Mouse (Mus musculus) forebrain, embryonic 16.5 days (tissue): ENCODE data around the gene Ank2. TPM values are rescaled to one million over a fixed set of nuclear protein-coding genes. Genes with fewer than 3 reads are reported as not detected.

ENCODE experiments used
- ATAC-seq: fragments of 200-750 bp; cut with Nextera tagmentation; 2 replicates; pipeline ENCODE4 v1.8.0; 2017; ENCODE audit warnings: mild to moderate bottlenecking, moderate library complexity
- H3K27ac ChIP-seq: fragments of 300-500 bp; sonication (generic); 2 replicates; pipeline ENCODE4 v1.5.1; 2014; ENCODE audit warnings: low read length, control low read depth
- H3K27me3 ChIP-seq: fragments of 300-500 bp; sonication (generic); replicated peaks from 2 replicates; pipeline ENCODE4 v1.6.1; 2014; ENCODE audit warnings: low read length; ENCODE audit not compliant: control insufficient read depth, insufficient read depth
- H3K36me3 ChIP-seq: fragments of 300-500 bp; sonication (generic); 2 replicates; pipeline ENCODE4 v1.6.1; 2014; ENCODE audit not compliant: control insufficient read depth, insufficient read depth
- H3K4me1 ChIP-seq: fragments of 300-500 bp; sonication (generic); replicated peaks from 2 replicates; pipeline ENCODE4 v1.6.1; 2014; ENCODE audit warnings: low read length; ENCODE audit not compliant: control insufficient read depth, insufficient read depth
- H3K4me2 ChIP-seq: fragments of 300-500 bp; sonication (generic); 2 replicates; pipeline ENCODE4 v1.6.1; 2014; ENCODE audit warnings: mild to moderate bottlenecking, low read length, control low read depth
- H3K4me3 ChIP-seq: fragments of 300-500 bp; sonication (generic); replicated peaks from 2 replicates; pipeline ENCODE4 v1.5.1; 2014; ENCODE audit warnings: mild to moderate bottlenecking, low read length, control low read depth
- H3K9ac ChIP-seq: fragments of 300-500 bp; sonication (generic); replicated peaks from 2 replicates; pipeline ENCODE4 v1.6.1; 2014; ENCODE audit warnings: low read depth, low read length, control low read depth
- H3K9me3 ChIP-seq: fragments of 300-500 bp; sonication (generic); 2 replicates; pipeline ENCODE4 v1.6.1; 2016; ENCODE audit warnings: low read length; ENCODE audit not compliant: control insufficient read depth
- WGBS: fragments of 180-500 bp; shearing (Covaris S2); extraction: QIAGEN DNeasy Blood & Tissue Kit; methylation state at CpG from one replicate; pipeline ENCODE4 v1.1.7; 2014; 5-methylcytosine and 5-hydroxymethylcytosine counted together
- polyA plus RNA-seq: library from polyadenylated mRNA; unstranded; fragments of >200 nt; fragmentation: Nextera tagmentation; extraction: Ambion mirVana; gene quantifications from 2 replicates; pipeline ENCODE4 v1.2.1, GENCODE M21; 2015

Gene Ank2
- polyA plus RNA-seq, 1 experiment from 2014 or later, result 201 TPM

GRCm38 (mm10) chr3:126977399-126977798 is 521.8 kb downstream of the Ank2 start:
- H3K27me3 ChIP-seq, result no peaks in the 10 kb centered on the region
- H3K27ac ChIP-seq, result no peak overlapping the region
- H3K9ac ChIP-seq, result no peak overlapping the region
- H3K9me3 ChIP-seq, result no peaks in the 10 kb centered on the region
- H3K4me3 ChIP-seq, result no peak overlapping the region
- H3K4me2 ChIP-seq, result no peak overlapping the region
- peaks cover 3% of the 10 kb centered on the region; the same call in 1 of the 2 replicates for H3K36me3 ChIP-seq
- no peaks in the 10 kb centered on the region for H3K4me1 ChIP-seq
- ATAC-seq, result no peak
- 62% methylated on average over 6 of the region's 6 CpGs for WGBS

GRCm38 (mm10) chr3:126976793-126977192 is 522.4 kb downstream of the Ank2 start:
- WGBS, result 84% methylated on average over 16 of the region's 16 CpGs
- Histone ChIP-seq H3K4me3 (no peak overlapping the region), H3K9ac (no peak overlapping the region), H3K36me3 (peaks cover 3% of the 10 kb centered on the region; the same call in 1 of the 2 replicates), H3K9me3 (no peaks in the 10 kb centered on the region), H3K27me3 (no peaks in the 10 kb centered on the region), H3K27ac (no peak overlapping the region), H3K4me1 (no peaks in the 10 kb centered on the region), H3K4me2 (no peak overlapping the region)
- ATAC-seq, result no peak

GRCm38 (mm10) chr3:126975409-126975808 is 523.7 kb downstream of the Ank2 start:
- H3K27me3 ChIP-seq, result no peaks in the 10 kb centered on the region
- WGBS, result 85% methylated on average over 5 of the region's 5 CpGs
- H3K9ac ChIP-seq, result no peak overlapping the region
- H3K4me2 ChIP-seq, result no peak overlapping the region
- H3K27ac ChIP-seq, result no peak overlapping the region
- no peaks in the 10 kb centered on the region for H3K4me1 ChIP-seq
- H3K4me3 ChIP-seq, result no peak overlapping the region
- ATAC-seq, result no peak
- no peaks in the 10 kb centered on the region for H3K9me3 ChIP-seq
- peaks cover 3% of the 10 kb centered on the region; the same call in 1 of the 2 replicates for H3K36me3 ChIP-seq

GRCm38 (mm10) chr3:126973551-126973950 is 525.6 kb downstream of the Ank2 start:
- H3K27ac ChIP-seq, result no peak overlapping the region
- no peak overlapping the region for H3K4me3 ChIP-seq
- H3K9me3 ChIP-seq, result no peaks in the 10 kb centered on the region
- no peaks in the 10 kb centered on the region for H3K27me3 ChIP-seq
- no peak overlapping the region for H3K4me2 ChIP-seq
- no peak overlapping the region for H3K9ac ChIP-seq
- H3K4me1 ChIP-seq, result no peaks in the 10 kb centered on the region
- WGBS, result 90% methylated on average over 2 of the region's 2 CpGs
- no peak for ATAC-seq
- peaks cover 3% of the 10 kb centered on the region; the same call in 1 of the 2 replicates for H3K36me3 ChIP-seq

- H3K9ac ChIP-seq, result no peak overlapping the region
- no peak overlapping the region for H3K27ac ChIP-seq
- H3K4me3 ChIP-seq, result no peak overlapping the region
- H3K36me3 ChIP-seq, result peaks cover 3% of the 10 kb centered on the region; the same call in 1 of the 2 replicates
- 93% methylated on average over 9 of the region's 9 CpGs for WGBS
- H3K27me3 ChIP-seq, result no peaks in the 10 kb centered on the region
- ATAC-seq, result no peak
- H3K4me2 ChIP-seq, result no peak overlapping the region
- H3K4me1 ChIP-seq, result no peaks in the 10 kb centered on the region
- H3K9me3 ChIP-seq, result no peaks in the 10 kb centered on the region
Measured at GRCm38 (mm10) chr3:126971531-126971930, 527.6 kb downstream of the Ank2 start.

GRCm38 (mm10) chr3:126968721-126969120 is 530.4 kb downstream of the Ank2 start:
- WGBS, result 85% methylated on average over 2 of the region's 2 CpGs
- Histone ChIP-seq H3K9ac (no peak overlapping the region), H3K4me2 (no peak overlapping the region), H3K4me1 (no peaks in the 10 kb centered on the region), H3K27ac (no peak overlapping the region), H3K4me3 (no peak overlapping the region), H3K27me3 (no peaks in the 10 kb centered on the region), H3K9me3 (no peaks in the 10 kb centered on the region), H3K36me3 (peaks cover 11% of the 10 kb centered on the region)
- no peak for ATAC-seq

GRCm38 (mm10) chr3:126965767-126966166 is 533.4 kb downstream of the Ank2 start:
- H3K9me3 ChIP-seq, result no peaks in the 10 kb centered on the region
- no peak overlapping the region for H3K4me3 ChIP-seq
- H3K36me3 ChIP-seq, result peaks cover 20% of the 10 kb centered on the region
- H3K27me3 ChIP-seq, result no peaks in the 10 kb centered on the region
- no peak overlapping the region for H3K9ac ChIP-seq
- 69% methylated on average over 2 of the region's 2 CpGs for WGBS
- H3K4me2 ChIP-seq, result no peak overlapping the region
- H3K4me1 ChIP-seq, result no peaks in the 10 kb centered on the region
- H3K27ac ChIP-seq, result no peak overlapping the region
- ATAC-seq, result no peak

- Histone ChIP-seq H3K9ac (no peak overlapping the region), H3K36me3 (peaks cover 41% of the 10 kb centered on the region), H3K27ac (no peak overlapping the region), H3K4me3 (no peak overlapping the region), H3K9me3 (no peaks in the 10 kb centered on the region), H3K4me1 (no peaks in the 10 kb centered on the region), H3K27me3 (no peaks in the 10 kb centered on the region), H3K4me2 (no peak overlapping the region)
- no peak for ATAC-seq
- WGBS, result 95% methylated on average over 8 of the region's 8 CpGs
Measured at GRCm38 (mm10) chr3:126962326-126962725, 536.8 kb downstream of the Ank2 start.

- H3K27ac ChIP-seq, result no peak overlapping the region
- no peaks in the 10 kb centered on the region for H3K27me3 ChIP-seq
- 25% methylated on average over 1 of the region's 1 CpGs for WGBS
- H3K36me3 ChIP-seq, result peaks cover 44% of the 10 kb centered on the region
- ATAC-seq, result no peak
- no peak overlapping the region for H3K4me2 ChIP-seq
- H3K9ac ChIP-seq, result no peak overlapping the region
- H3K4me1 ChIP-seq, result no peaks in the 10 kb centered on the region
- no peaks in the 10 kb centered on the region for H3K9me3 ChIP-seq
- no peak overlapping the region for H3K4me3 ChIP-seq
Measured at GRCm38 (mm10) chr3:126952698-126953097, 546.5 kb downstream of the Ank2 start.

GRCm38 (mm10) chr3:126946591-126946990 is 552.6 kb downstream of the Ank2 start:
- Histone ChIP-seq H3K36me3 (peaks cover 41% of the 10 kb centered on the region), H3K27ac (no peak overlapping the region), H3K9me3 (no peaks in the 10 kb centered on the region), H3K4me3 (no peak overlapping the region), H3K4me2 (no peak overlapping the region), H3K4me1 (no peaks in the 10 kb centered on the region), H3K9ac (no peak overlapping the region), H3K27me3 (no peaks in the 10 kb centered on the region)
- 94% methylated on average over 10 of the region's 10 CpGs for WGBS
- ATAC-seq, result no peak
